Mouse (Mus musculus): Measurements from ENCODE around the gene Smchd1. TPM values are rescaled to one million over a fixed set of nuclear protein-coding genes. Genes with fewer than 3 reads are reported as not detected.
"Not testable (repeated sequence)": the region's sequence is repeated elsewhere in the genome, so short reads cannot be mapped to it uniquely, and the experiment has no call there.

Smchd1 gene
- polyA plus RNA-seq, 1 experiment from 2014 or later, result 39.3 TPM

DNA sequence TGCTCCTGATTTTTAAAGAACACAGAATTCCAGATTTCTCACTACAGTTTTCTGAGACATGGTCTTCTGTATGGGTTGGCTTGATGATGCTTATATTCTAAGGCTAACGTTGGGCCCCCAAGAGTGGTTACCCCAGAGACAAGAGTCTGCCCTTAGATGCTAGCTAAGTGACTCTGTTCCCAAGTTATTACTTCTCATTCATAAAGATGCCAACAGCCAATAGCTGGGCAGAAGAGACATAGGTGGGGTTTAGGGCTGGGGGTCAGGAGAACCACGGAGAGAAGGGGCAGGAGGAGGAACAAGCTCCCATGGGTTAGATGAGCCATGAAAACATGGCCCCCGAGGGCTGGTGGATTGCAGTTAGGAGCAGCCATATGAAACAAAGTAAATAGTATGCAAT lies 133.1 kb downstream of the Smchd1 start:
- Histone ChIP-seq H3K4me2 (no peak overlapping the region), H3K27me3 (no peaks in the 10 kb centered on the region), H3K9ac (no peak overlapping the region), H3K36me3 (peaks cover 33% of the 10 kb centered on the region), H3K27ac (no peak overlapping the region), H3K4me1 (replicated peaks) (no peaks in the 10 kb centered on the region), H3K4me3 (replicated peaks) (no peak overlapping the region), H3K9me3 (replicated peaks) (no peaks in the 10 kb centered on the region)
- DNase-seq (no peak), ATAC-seq (ENCODE audit: low read depth) (no peak)
- 78% methylated on average over 3 of the region's 3 CpGs for WGBS (ENCODE audit: insufficient replicate concordance)

DNA sequence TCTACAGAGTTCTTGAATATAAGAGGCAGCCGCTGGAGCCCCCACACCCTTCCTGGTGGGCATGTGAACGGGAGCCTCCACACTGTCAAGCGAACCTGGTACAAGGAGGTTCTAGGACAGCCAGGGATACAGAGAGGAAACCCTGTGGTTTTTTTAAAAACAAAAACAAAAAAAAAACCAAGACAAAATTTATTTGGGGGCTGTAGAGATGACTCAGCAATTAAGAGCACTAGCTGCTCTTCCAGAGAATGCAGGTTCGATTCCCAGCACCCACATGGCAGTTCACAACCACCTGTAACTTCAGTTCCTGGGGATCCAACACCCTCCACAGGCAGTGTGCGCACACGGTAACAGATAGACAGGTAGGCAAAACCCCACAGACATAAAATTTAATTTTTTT lies 136.5 kb downstream of the Smchd1 start:
- Histone ChIP-seq H3K4me1 (replicated peaks) (no peaks in the 10 kb centered on the region), H3K9ac (no peak overlapping the region), H3K36me3 (peaks cover 9% of the 10 kb centered on the region), H3K9me3 (replicated peaks) (no peaks in the 10 kb centered on the region), H3K27ac (no peak overlapping the region), H3K27me3 (no peaks in the 10 kb centered on the region), H3K4me2 (no peak overlapping the region), H3K4me3 (replicated peaks) (no peak overlapping the region)
- WGBS (ENCODE audit: insufficient replicate concordance), result 78% methylated on average over 6 of the region's 6 CpGs
- DNase-seq (no peak), ATAC-seq (ENCODE audit: low read depth) (no peak)

DNA sequence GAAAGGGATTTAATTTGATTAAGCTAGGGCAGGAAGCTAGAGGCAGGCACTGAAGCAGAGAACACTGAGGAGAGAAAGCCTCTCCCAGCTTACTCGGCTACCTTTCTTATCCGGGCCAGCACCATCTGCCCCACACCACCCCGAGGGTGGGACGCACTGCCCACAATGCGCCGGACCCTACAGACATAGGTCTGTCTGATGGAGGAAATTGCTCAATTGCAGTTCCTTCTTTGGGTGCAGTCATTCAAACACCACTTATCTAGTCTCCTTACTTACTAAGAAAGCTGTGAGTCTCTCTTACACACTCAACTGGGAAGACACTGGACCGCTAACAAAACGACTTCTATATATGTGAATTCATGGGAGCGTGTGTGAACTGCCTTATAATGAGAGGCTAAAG lies 137.6 kb downstream of the Smchd1 start:
- no peak overlapping the region for H3K9ac ChIP-seq
- H3K27me3 ChIP-seq, result no peaks in the 10 kb centered on the region
- no peak for ATAC-seq (ENCODE audit: low read depth)
- no peak overlapping the region for H3K27ac ChIP-seq
- no peaks in the 10 kb centered on the region for H3K4me1 ChIP-seq (replicated peaks)
- H3K4me2 ChIP-seq, result no peak overlapping the region
- WGBS (ENCODE audit: insufficient replicate concordance), result 33% methylated on average over 9 of the region's 9 CpGs
- 0 out of 2 replicates have a peak, but pooled peaks cover 2% of the 10 kb centered on the region for H3K36me3 ChIP-seq
- no peak for DNase-seq
- H3K9me3 ChIP-seq (replicated peaks), result no peaks in the 10 kb centered on the region
- no peak overlapping the region for H3K4me3 ChIP-seq (replicated peaks)

DNA sequence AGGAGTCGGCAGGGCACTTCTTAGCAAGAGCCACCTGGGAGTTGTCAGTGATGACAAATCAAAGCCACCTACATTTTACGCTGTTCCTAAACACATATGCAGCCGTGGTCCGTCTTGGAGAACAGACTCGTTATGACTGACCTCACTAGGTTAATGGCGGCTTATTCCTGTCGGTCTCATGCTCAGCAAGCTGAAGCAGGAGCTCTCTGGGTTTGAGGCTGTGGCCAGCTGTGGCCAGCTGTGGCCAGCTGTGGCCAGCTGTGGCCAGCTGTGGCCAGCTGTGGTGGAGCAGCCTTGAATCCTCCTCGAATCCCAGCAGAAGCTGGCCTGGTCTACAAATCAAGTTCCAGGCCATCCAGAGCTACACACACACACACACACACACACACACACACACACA lies 138.7 kb downstream of the Smchd1 start:
- Histone ChIP-seq H3K4me1 (replicated peaks) (no peaks in the 10 kb centered on the region), H3K4me3 (replicated peaks) (no peak overlapping the region), H3K9ac (no peak overlapping the region), H3K36me3 (no peaks in the 10 kb centered on the region), H3K27me3 (0 out of 2 replicates have a peak, but pooled peaks cover 6% of the 10 kb centered on the region), H3K4me2 (no peak overlapping the region), H3K9me3 (replicated peaks) (no peaks in the 10 kb centered on the region), H3K27ac (no peak overlapping the region)
- 71% methylated on average over 8 of the region's 8 CpGs for WGBS (ENCODE audit: insufficient replicate concordance)
- DNase-seq, result no peak
- no peak for ATAC-seq (ENCODE audit: low read depth)

DNA sequence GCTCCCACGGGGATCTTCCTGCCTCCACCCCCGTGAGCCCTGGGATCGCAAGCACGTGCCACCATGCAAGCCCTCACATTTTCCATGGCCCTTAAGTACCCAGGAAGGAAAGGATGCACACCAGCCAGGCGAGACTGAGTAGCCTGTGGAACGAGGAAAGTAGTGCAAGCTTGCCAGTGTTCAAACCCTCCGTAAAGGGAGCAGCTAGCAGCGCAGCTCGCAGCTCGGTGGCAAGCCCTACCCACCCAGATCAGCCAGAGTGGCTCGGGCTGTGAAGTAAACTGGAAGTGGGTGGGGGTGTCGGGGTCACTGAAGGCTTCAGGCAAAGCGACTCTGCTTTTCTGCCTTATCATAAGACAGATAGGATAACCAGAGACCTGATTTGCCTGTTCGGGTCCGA lies 142.8 kb downstream of the Smchd1 start:
- Histone ChIP-seq H3K4me3 (replicated peaks) (no peak overlapping the region), H3K4me1 (replicated peaks) (no peaks in the 10 kb centered on the region), H3K27ac (no peak overlapping the region), H3K27me3 (0 out of 2 replicates have a peak, but pooled peaks cover 6% of the 10 kb centered on the region), H3K9ac (no peak overlapping the region), H3K4me2 (no peak overlapping the region), H3K9me3 (replicated peaks) (no peaks in the 10 kb centered on the region), H3K36me3 (no peaks in the 10 kb centered on the region)
- no peak for ATAC-seq (ENCODE audit: low read depth)
- WGBS (ENCODE audit: insufficient replicate concordance), result 49% methylated on average over 15 of the region's 15 CpGs
- DNase-seq, result no peak

DNA sequence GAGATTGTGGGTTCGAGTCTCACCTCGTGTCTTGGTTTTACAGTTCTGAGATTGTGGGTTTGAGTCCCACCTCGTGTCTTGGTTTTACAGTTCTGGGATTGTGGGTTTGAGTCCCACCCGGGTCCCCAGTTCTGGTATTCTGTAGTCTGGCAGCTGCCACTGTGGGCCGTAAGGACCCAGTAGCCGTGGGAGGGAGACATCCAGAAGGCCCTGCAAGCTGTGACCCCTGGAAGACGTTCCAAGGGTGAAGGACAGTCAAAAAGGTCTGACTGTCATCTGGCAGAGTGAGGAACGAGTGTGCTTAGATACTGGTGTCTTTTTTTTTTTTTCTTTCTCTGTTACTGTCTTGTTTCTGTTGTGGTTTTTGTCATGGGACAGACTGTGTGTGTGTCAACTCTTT lies 154.4 kb downstream of the Smchd1 start:
- H3K4me2 ChIP-seq; H3K4me1 ChIP-seq (replicated peaks); ATAC-seq (ENCODE audit: low read depth); H3K36me3 ChIP-seq; H3K4me3 ChIP-seq (replicated peaks); H3K27me3 ChIP-seq; H3K9me3 ChIP-seq (replicated peaks); H3K27ac ChIP-seq; DNase-seq; H3K9ac ChIP-seq: not testable (repeated sequence)
- 62% methylated on average over 8 of the region's 8 CpGs for WGBS (ENCODE audit: insufficient replicate concordance)

DNA sequence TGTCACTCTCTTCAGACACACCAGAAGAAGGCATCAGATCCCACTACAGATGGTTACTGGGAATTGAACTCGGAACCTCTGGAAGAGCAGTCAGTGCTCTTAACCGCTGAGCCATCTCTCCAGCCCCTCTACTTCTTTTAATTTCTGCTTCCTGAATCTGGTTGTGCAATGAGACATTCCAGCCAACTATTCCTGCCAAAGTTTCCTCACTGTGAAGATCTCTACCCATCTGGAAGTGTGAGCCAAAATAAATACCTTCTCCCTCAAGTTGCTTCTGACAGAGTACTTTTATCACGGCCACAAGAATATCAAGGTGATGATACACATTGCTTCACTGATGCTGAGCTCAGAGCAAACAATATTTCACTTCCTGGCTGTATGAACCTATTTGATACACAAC lies 155.8 kb downstream of the Smchd1 start:
- H3K27ac ChIP-seq, result no peak overlapping the region
- H3K9ac ChIP-seq, result no peak overlapping the region
- ATAC-seq (ENCODE audit: low read depth) (no peak), DNase-seq (no peak)
- H3K4me3 ChIP-seq (replicated peaks), result no peak overlapping the region
- no peaks in the 10 kb centered on the region for H3K9me3 ChIP-seq (replicated peaks)
- H3K4me2 ChIP-seq, result no peak overlapping the region
- H3K36me3 ChIP-seq, result no peaks in the 10 kb centered on the region
- no peaks in the 10 kb centered on the region for H3K27me3 ChIP-seq
- WGBS (ENCODE audit: insufficient replicate concordance), result 77% methylated on average over 3 of the region's 3 CpGs
- H3K4me1 ChIP-seq (replicated peaks), result no peaks in the 10 kb centered on the region

DNA sequence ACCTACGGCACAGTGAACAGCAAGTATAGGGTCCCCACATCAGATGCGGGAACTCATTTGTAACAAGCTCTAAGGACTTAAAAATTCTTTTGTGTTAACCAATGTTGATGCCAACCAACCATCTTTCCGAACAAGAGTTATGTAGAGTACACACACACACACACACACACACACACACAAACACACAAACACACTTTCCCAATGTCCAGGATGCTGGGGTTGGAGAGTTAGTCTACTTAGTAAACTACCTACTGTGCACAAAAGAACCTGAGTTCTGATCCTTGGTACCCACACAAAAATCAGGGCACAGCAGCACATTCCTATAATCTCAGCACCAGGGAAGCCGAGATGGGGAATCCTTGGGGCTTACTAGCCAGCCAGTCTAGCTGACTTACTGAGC lies 157.6 kb downstream of the Smchd1 start:
- DNase-seq, result no peak
- no peaks in the 10 kb centered on the region for H3K9me3 ChIP-seq (replicated peaks)
- no peaks in the 10 kb centered on the region for H3K27me3 ChIP-seq
- H3K4me1 ChIP-seq (replicated peaks), result no peaks in the 10 kb centered on the region
- H3K9ac ChIP-seq, result no peak overlapping the region
- no peak overlapping the region for H3K4me3 ChIP-seq (replicated peaks)
- H3K36me3 ChIP-seq, result no peaks in the 10 kb centered on the region
- H3K4me2 ChIP-seq, result no peak overlapping the region
- ATAC-seq (ENCODE audit: low read depth), result no peak
- 81% methylated on average over 4 of the region's 4 CpGs for WGBS (ENCODE audit: insufficient replicate concordance)
- H3K27ac ChIP-seq, result no peak overlapping the region

DNA sequence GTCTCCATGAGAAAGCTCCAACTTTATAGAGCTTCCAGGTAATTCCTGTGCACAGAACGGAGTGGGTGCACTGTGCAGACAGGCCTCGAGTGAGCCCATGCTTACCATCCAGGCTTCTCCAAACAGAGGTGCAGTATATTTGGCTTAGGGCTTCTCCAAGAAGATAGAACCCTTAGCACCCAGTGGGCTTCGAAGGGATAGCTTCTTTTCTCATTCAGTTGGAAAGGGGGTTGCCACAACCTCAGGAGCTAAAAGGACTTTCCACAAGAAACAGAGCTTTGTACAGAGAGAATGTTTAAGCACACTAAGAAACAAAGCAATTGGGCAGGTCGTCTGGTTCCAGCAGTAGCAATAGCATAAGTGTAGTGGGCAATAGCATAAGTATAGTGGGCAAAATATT lies 160.8 kb downstream of the Smchd1 start:
- H3K27me3 ChIP-seq, result peaks cover 12% of the 10 kb centered on the region; the same call in 1 of the 2 replicates
- ATAC-seq (ENCODE audit: low read depth), result no peak
- no peak overlapping the region for H3K4me2 ChIP-seq
- no peak overlapping the region for H3K4me3 ChIP-seq (replicated peaks)
- H3K27ac ChIP-seq, result no peak overlapping the region
- H3K9me3 ChIP-seq (replicated peaks), result no peaks in the 10 kb centered on the region
- H3K36me3 ChIP-seq, result no peaks in the 10 kb centered on the region
- H3K4me1 ChIP-seq (replicated peaks), result peaks cover 28% of the 10 kb centered on the region
- DNase-seq, result no peak
- no peak overlapping the region for H3K9ac ChIP-seq
- WGBS (ENCODE audit: insufficient replicate concordance), result 66% methylated on average over 4 of the region's 4 CpGs

DNA sequence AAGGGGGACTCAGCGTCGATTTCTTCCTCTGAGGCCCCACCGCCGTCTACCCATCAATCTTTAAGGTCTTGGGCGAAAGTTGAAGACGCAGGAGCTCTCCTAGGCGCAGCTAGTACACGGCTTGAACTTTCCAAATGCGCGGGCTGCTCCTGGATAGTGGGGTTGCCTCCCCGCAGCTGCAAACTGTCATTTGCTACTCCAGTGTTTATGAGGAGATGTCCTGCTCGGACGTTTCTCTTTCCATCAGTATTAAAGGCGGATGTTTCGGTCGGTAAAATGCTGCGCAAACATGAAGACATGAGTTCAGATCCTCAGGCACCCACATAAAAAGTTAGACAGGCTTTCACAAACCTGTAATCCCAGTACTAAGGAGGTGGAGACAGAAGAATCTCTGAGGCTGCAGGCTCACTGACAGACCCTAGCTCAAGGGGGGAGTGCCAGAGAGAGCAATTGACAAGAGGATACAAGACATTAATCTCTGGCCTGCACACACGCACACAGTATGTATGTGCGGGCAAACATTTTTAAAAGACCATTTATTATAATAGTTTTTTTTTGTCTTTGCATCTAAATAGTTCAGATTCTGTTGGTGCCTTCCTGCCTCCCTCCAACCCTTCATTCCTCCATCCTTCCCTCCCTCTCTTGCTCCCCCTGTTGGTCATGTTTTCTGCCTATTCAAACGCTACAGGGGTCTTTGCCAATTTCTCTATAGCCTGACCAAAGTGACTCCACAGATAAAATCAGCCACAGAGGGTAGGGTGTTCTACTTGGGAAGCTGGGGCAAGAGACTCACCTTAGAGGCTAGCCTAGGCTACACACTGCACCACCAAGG lies 163.6 kb downstream of the Smchd1 start, which contains the start of gene Emilin2:
TSS of gene Emilin2 (minus strand) at position 639 of the 832 bp plus-strand sequence.
- Histone ChIP-seq H3K4me1 (replicated peaks) (peaks cover 46% of the 10 kb centered on the region), H3K27me3 (peaks cover 16% of the 10 kb centered on the region; the same call in 1 of the 2 replicates), H3K4me3 (replicated peaks) (peak within 1 kb of the TSS; percentile 77), H3K9me3 (replicated peaks) (no peaks in the 10 kb centered on the region), H3K27ac (peak within 1 kb of the TSS; percentile 78), H3K4me2 (peak within 1 kb of the TSS; percentile 95), H3K36me3 (no peaks in the 10 kb centered on the region), H3K9ac (peak within 1 kb of the TSS; percentile 87)
- 7% methylated on average over 20 of the region's 20 CpGs for WGBS (ENCODE audit: insufficient replicate concordance)
- DNase-seq (peak; percentile 31), ATAC-seq (ENCODE audit: low read depth) (peak; percentile 30; the same call in 1 of the 2 replicates)

DNA sequence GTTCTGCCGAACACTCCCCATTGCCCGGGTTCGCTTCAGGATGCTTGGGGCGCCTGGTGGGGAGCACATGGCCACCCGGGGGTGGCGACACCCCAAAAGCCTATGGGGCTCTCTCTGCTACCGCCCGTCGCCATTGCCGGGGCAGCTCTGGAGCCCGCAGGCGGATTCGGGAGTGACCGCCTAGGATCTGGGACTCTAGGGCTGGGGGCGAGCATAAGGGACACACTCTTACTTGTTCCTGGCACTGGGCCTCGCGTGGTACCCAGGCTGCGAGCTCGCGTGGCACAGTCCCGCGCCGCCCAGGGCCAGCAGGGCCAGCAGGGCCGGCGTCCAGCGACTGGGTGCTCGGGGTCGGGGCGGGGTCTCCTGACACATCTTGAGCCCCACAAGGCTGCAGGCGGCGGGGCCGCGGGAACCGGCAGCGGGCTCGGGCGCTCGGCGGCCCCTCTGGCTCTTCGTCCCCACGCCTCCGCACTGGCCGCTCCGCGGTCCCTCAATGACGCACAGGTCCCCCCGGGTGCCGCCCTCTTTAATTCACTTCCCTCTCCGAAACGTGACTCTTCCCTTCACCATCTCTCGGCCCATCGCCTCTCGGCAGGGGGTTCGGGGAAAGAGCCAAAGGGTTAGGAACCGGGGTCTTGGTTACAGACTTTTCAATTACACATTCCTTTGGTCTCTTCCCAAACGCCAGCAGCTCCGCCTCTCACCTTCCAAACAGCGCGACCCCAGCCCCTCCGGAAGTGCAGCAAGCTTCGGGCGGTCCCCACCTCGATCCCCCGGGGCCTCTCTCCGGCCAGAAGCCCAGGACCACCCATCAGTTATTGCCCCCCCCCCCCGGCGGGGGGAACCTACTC lies 164.4 kb downstream of the Smchd1 start:
- Histone ChIP-seq H3K27ac (peak overlapping the region; percentile 78), H3K9me3 (replicated peaks) (no peaks in the 10 kb centered on the region), H3K4me2 (peak overlapping the region; percentile 95), H3K27me3 (peaks cover 16% of the 10 kb centered on the region; the same call in 1 of the 2 replicates), H3K4me1 (replicated peaks) (peaks cover 47% of the 10 kb centered on the region), H3K9ac (peak overlapping the region; percentile 87), H3K4me3 (replicated peaks) (peak overlapping the region; percentile 77), H3K36me3 (no peaks in the 10 kb centered on the region)
- whole genome bisulfite sequencing (ENCODE audit: insufficient replicate concordance), result under 1% methylated on average over 64 of the region's 67 CpGs
- DNase-seq, result peak; percentile 20
- ATAC-seq (ENCODE audit: low read depth), result peak; percentile 68

Measured in liver, embryonic 13.5 days (tissue).